Mouse (Mus musculus) liver, adult 2 months (tissue): Measurements from ENCODE around the gene Tnnt1.

ENCODE experiments used
- CTCF ChIP-seq: fragments of 200-500 bp; IDR thresholded peaks from 2 replicates; pipeline ENCODE4 v1.5.1; 2011; ENCODE audit warnings: low read depth, low read length, control low read depth
- POLR2A ChIP-seq: fragments of 200-500 bp; IDR thresholded peaks from 2 replicates; pipeline ENCODE4 v1.6.1; 2011; ENCODE audit warnings: low read length, control low read depth; ENCODE audit not compliant: insufficient read depth; ENCODE audit errors: extremely low read depth

DNA sequence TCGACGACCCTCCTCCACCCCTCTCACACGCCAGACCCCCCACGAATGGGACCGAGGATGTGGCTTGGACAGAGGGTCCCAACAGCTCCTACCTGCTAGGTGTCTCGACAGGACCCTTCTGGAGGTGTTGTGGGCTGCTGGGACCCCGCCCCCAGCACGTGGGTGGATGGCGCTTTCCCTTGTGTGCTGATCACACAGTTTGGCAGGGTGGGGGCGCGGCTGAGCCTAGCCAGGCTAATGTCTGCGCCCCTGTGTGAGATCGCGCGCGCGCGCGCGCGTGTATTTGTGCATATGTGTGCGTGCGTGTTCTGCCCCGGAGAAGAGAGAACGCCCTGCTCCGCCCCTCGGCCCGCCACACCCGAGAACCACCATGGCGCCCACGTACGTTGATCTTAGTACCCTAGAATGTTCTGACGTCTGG is 31.0 kb upstream of the Tnnt1 start, which contains the start of gene Syt5:
- TF ChIP-seq CTCF (no peak), POLR2A (no peak)
